Mouse (Mus musculus) lung, postnatal 10 days (tissue): ENCODE measurements around the gene BC048562.

Experiments used
- DNase-seq: peaks from one replicate; pipeline ENCODE4 v3.0.0; 2021

Gene BC048562

DNA sequence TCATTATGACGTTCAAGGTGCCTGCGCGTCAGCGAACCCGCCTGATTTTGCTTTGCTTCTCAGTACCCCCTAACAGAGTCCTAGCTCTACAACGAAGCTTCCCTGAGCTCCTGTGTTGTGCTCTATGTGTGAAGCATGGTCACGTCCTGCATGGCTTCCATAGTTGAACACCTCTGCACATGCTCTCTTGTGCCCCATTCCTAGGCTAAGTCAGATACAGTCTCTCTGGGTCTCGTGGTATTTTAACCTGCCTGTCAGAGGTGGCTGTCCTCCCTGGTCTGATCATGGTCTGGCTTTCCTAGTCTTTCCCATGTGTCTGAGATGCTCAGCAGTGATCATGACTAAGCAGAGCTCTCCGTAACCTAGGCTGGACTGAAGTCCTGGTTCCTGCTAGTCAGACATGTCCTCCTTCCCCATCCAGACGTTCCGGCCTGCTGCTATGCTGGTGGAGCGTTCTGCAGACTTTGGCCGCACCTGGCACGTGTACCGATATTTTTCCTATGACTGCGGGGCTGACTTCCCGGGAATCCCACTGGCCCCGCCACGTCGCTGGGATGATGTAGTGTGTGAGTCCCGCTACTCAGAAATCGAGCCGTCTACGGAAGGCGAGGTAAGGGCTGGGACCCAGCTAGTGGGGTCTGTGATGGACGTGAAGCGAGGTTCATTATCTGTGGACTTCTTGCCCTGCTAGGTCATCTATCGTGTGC is 44.7 kb downstream of the BC048562 start:
- no peak for DNase-seq

DNA sequence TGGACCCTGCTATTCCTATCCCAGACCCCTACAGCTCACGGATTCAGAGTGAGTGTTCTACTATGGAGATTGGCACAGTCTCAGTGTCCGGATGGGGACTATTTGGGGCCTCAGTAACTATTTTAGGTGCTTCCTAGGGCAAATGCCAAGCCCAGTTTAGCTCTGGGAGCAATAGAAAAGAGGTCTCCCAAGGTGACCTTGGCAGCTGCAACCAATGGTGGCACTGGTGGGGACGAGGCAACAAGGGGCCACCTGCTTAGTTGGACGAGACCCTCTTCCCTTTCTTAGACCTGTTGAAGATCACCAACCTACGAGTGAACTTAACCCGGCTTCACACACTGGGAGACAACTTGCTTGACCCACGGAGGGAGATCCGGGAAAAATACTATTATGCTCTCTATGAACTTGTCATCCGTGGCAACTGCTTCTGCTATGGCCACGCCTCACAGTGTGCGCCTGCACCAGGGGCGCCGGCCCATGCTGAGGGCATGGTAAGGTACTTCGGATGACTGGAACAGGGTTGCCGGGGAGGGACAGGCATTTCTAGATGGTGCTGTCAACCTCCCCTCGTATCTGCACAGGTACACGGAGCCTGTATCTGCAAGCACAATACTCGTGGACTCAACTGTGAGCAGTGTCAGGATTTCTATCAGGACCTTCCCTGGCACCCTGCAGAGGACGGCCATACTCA is 45.4 kb downstream of the BC048562 start:
- no peak for DNase-seq

DNA sequence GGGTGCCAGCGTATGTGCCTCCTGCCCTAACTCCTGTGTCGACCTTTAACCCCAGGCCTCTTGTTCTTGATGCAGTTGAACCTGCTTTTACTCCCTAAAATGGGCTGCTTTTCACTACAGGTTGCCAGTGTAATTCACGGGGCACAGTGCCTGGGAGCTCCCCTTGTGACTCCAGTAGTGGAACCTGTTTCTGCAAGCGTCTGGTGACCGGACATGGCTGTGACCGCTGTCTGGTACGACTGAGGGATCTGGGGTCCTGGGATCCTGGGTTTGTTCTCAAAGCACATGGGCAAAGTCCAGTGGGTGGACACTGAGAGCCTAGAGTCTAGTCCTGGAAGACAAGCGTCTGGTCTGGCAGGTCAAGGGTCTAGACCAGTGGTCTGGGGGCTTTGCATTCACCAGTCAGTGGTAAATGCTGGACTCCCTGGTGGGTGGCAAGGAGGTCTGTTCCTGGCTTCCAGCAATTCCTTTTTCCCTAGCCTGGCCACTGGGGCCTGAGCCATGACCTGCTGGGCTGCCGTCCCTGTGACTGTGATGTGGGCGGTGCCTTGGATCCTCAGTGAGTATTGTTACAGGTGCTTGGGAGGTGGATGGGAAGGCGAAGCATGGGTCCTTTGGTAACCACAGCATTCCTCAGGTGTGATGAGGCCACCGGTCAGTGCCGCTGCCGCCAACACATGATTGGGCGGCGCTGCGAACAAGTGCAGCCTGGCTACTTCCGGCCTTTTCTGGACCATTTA is 46.9 kb downstream of the BC048562 start:
- no peak for DNase-seq

DNA sequence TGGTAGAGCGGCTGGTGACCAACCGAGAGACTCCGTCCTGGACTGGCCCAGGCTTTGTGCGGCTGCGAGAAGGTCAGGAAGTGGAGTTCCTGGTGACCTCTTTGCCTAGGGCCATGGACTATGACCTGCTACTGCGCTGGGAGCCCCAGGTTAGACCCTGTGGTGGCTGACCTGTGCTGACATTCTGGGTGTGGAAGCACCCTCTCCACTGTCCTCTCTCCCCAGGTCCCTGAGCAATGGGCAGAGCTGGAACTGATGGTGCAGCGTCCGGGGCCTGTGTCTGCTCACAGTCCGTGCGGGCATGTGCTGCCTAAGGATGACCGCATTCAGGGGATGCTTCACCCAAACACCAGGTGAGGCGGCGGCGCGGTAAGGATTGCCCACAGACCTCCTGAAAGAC is 47.7 kb downstream of the BC048562 start:
- no peak for DNase-seq

DNA sequence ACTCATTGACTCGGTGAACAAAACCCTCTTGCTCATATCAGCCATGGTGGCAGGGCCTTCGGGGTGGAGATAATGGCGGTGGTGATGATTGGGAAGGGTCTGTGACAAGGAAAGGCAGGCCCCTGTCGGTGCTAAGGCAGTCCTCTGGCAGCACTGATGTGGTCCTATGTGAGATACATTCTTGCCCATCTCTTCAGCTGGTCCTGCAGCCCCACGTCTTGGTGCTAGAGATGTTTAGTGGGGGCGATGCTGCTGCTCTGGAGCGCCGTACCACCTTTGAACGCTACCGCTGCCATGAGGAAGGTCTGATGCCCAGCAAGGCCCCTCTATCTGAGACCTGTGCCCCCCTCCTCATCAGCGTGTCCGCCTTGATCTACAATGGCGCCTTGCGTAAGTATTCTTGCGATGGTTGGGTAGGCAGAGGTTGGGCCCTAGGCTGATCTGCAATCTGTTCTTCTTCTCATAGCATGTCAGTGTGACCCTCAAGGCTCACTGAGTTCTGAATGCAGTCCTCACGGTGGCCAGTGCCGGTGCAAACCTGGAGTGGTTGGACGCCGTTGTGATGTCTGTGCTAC is 49.1 kb downstream of the BC048562 start:
- DNase-seq = no peak

DNA sequence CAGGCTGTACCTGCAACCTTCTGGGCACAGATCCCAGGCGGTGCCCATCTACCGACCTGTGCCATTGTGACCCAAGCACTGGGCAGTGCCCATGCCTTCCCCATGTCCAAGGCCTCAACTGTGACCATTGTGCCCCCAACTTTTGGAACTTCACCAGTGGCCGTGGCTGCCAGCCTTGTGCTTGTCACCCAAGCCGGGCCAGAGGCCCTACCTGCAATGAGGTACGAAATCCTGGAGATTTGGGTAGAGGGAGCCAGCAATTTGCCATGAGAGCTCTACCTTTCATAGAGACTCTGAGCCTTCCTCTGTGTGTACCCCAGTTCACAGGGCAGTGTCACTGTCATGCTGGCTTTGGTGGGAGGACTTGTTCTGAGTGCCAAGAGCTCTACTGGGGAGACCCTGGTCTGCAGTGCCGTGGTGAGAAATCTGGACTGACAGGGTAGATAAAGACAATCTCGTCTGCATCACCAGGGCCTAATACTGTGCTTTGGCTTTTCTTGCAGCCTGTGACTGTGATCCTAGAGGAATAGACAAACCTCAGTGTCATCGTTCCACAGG is 50.8 kb downstream of the BC048562 start:
- DNase-seq = no peak

DNA sequence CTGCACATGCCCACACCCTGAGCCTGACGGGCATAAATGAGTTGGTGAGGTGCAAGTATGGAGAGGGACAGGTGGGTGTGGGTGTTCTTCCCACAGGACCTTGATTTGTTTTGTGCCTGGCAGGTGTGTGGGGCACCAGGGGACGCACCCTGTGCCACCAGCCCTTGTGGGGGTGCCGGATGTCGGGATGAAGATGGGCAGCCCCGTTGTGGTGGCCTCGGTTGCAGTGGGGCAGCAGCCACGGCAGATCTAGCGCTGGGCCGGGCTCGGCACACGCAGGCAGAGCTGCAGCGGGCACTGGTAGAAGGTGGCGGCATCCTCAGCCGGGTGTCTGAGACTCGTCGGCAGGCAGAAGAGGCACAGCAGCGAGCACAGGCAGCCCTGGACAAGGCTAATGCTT is 52.1 kb downstream of the BC048562 start:
- no peak for DNase-seq

DNA sequence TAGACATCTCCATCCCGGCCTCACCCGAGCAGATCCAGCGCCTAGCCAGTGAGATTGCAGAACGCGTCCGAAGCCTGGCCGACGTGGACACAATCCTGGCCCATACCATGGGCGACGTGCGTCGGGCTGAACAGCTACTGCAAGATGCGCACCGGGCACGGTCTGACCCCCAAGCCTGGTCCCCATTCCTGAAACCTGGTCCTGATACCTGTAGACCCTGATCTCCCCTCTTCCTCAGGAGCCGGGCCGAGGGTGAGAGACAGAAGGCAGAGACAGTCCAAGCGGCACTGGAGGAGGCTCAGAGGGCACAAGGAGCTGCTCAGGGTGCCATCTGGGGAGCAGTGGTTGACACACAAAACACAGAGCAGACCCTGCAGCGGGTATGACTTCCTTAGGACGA is 52.9 kb downstream of the BC048562 start:
- DNase-seq = no peak

DNA sequence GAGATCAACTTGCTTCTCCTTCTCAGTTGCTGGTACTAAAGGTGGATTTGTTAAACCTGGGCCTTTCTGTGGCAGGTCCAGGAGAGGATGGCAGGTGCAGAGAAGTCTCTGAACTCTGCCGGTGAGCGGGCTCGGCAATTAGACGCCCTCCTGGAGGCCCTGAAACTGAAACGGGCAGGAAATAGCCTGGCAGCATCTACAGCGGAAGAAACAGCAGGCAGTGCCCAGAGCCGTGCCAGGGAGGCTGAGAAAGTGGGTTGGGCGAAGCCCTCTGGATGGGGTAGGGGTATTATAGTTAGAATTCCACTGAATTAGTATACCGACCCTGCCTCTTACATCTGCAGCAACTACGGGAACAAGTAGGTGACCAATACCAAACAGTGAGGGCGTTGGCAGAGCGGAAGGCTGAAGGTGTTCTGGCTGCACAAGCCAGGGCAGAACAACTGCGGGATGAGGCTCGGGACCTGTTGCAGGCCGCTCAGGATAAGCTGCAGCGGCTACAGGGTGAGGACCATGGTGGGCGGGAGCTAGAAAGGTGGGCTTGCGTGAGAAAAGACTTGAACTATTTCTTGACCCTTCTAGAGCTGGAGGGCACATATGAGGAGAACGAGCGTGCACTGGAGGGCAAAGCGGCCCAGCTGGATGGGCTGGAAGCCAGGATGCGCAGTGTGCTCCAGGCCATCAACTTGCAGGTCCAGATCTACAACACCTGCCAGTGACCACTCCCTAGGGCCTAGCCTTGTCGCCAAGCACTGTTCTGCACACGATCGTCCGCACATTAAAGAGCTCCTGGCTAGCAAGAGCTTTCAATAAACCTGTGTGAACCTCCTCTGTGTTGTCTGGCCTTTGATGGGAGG is 53.6 kb downstream of the BC048562 start:
- DNase-seq = no peak

DNA sequence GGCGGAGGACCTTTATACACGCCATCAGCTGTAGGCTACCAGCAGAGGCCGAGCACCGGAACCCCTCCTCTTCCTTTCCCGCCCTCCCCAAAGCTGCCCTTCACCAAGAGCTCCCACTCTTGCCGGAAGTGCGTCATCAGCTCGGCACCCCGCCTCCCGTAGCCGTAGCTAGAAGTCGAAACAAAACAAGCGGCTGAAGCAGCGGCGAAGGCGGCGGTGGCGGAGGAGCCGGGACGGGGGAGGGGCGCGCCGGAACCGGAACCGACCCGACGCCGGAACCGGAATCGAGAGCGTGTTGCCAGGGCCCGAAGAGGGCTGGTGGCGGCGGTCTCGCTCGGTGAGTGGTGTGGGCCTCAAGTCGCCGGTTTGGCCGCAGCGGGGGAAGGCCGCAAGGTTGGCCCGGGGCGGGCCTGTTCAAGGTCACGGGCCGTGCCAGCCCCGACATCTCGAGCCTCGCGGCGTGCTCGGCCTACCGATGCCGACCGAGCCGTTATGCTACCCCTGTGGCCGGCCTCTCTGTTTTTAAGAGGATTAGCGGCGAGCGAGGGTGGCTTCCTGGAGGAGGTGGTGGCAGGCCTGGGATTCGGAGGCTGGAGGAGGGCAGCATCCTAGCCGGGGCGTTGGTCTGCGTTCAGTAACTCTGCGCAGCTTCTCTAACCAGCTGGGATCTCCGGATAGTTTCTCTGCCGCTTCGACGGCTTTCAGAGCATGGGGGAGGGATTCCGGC is 54.4 kb downstream of the BC048562 start, which contains the start of gene Usp19:
Gene Usp19, plus strand, starts transcription at position 44 of the 727 bp plus-strand sequence.
- DNase-seq = peak; percentile 98

DNA sequence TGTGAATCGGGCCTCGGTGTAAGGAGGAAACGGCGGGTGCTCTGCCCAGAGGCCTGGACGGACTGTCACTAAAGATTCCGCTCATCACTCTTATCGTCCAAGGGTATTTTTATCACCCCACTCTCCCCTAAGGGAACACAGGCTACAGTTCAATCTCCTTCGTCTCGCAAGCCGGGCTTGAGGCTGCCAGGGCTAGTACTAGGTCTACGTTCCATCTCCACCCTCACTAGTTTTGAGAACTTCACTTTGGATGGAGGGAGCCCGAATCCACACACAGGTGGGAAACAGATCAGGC is 55.0 kb downstream of the BC048562 start:
- DNase-seq = no peak

DNA sequence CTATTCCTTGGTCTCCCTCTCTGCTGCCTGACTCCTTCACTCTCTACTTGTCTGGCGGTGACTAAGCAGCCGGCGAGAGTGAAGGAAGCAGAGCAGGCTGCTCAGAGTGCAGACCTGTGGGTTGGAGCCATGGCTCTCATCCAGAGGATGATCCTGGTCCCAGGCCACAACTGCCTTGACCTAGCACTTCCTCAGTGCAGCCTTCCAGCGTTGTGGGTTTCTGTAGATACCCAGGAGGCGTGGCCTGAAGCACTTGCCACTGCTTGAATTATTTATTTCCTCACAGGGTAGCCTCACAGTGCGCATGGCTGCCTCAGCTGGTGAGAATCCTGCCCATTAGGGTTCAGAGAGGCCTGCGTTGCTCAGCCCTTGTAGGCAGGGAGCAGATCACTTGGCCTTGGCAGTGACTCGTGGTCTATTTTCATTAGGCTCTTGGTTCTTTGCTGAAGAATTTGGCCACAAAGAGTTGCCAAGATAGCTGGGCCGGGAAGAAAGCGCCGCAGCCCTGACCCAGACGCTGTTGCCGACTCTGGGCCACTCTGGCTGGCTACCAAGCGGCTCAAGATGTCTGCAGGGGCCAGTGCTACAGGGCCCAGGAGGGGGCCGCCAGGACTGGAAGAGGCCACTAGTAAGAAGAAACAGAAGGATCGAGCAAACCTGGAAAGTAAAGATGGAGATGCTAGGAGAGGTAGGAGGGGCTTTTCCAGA is 55.9 kb downstream of the BC048562 start:
- DNase-seq = peak; percentile 44

DNA sequence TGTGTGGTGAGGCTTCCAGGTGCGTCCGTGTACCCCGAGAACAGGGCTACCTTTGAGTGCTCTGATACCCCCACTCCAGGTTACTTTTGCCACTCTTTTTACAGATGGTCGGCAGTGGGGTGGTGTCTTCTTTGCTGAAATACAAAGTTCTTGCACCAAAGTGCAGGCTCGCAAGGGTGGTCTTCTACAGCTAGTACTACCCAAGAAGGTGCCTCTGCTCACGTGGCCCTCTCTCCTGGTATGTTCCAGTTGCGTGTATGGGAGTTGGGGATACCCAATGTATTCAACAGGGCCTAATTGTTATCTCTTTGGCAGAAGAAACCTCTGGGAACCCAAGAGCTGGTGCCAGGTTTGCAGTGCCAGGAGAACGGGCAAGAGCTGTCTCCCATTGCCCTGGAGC is 57.0 kb downstream of the BC048562 start:
- DNase-seq = no peak

DNA sequence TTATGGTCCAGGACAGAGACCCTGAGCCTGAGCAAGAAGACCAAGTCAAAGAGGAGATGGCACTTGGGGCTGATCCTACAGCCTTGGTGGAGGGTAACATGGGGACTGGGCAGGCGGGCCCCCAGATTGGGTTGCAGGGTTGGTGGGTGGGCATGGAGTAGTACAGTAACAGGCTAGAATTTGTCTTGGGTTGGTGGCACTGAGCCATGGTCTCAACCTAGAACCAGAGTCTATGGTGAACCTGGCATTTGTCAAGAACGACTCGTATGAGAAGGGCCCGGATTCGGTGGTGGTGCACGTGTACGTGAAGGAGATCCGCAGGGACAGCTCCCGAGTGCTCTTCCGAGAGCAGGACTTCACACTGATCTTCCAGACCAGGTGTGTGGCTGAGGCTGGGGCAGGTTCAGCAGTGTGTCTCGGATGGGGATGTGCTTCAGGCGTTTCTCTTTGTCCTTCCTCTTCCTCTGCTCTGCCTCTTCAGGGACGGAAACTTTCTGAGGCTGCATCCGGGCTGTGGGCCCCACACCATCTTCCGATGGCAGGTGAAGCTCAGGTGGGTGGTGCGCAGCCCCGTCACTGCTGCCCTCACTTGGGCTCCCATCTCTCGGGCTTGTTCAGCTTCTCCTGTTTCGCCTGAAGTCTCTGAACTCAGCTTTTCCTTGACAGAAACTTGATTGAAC is 58.0 kb downstream of the BC048562 start:
- no peak for DNase-seq

DNA sequence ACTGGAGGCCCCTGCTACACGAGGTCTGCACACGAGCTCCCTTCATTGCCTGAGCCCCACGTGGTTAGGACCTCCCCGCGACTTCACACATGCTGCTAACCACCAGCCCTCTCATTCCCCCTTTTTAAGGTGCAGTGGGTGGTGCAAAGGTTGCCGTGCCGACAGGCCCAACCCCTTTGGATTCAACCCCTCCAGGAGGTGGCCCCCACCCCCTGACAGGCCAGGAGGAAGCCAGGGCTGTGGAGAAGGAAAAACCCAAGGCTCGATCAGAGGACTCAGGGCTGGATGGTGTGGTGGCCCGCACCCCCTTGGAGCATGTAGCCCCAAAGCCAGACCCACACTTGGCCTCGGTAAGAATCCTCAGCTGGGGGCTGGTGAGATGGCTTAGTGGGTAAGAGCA is 58.6 kb downstream of the BC048562 start:
- DNase-seq = no peak
